Mouse (Mus musculus): ENCODE results near the gene Sult5a1.
A peak's percentile ranks its signal among the peaks of the same experiment; 100 is the strongest.
"Not testable (repeated sequence)": the region's sequence is repeated elsewhere in the genome, so short reads cannot be mapped to it uniquely, and the experiment has no call there.

Gene Sult5a1

DNA sequence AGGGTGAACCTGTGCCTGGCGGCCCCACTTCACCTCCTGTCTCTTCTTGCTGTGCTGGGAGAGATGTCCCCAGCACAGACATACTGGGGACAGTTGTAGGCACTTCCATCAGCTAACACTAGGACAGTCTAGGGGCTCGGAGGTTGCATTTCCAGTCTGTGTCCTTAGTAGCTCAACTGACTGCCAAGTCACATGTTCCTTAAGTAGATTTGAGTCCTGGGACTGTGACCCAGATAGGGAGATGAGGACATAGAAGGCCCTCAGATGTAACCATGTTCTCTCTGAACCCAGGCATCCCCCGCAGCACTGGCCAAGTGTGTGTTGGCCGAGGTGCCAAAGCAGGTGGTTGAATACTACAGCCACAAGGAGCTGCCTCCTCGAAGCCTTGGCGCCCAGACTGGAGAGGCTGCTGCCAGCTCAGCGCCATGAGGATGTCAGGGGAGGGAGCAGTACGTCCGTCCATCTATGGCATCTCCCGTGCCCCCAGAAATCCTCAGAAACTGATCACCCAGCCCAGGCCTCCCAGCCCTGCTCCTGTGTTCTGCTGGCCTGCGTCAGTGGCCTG is 23.9 kb downstream of the Sult5a1 start:
- DNase-seq, result peak; percentile 59

DNA sequence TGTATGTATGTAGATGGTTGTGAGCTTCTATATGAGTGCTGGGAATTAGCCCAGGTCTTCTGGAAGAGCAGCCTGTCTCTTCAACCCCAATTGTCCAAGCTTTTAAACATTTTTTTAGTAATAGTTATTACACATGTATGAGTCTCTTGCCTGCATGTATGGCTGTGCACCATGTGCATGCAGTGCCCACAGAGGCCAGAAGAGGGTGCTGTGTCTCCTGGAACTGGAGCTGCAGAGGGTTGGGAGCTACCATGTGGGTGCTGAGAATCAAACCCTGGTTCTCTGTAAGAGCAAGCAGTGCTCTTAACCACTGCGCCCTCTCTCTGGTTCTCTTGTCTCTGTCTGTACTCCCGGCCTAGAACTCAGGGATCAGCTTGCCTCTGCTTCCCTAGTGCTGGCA is 25.2 kb downstream of the Sult5a1 start:
- DNase-seq, result no peak

DNA sequence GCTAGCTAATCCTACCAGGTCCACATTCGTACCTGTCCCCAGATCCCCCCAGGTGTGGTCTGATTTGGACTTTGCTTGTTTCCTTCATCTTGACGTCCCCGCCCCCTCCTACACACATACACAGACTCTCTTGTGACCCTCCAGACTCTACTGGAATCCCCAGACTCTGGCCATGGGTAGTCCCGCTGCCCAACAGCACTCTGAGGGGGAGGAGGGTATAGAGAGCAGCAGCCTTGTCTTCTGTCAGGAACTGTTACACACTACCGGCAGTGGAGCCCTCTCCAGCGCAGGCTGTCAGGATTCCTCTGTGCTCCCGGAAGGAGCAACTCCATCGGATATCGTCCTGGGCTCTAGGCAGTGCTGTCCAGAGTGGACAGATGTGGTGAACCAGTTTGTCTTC is 27.1 kb downstream of the Sult5a1 start:
- no peak for DNase-seq

DNA sequence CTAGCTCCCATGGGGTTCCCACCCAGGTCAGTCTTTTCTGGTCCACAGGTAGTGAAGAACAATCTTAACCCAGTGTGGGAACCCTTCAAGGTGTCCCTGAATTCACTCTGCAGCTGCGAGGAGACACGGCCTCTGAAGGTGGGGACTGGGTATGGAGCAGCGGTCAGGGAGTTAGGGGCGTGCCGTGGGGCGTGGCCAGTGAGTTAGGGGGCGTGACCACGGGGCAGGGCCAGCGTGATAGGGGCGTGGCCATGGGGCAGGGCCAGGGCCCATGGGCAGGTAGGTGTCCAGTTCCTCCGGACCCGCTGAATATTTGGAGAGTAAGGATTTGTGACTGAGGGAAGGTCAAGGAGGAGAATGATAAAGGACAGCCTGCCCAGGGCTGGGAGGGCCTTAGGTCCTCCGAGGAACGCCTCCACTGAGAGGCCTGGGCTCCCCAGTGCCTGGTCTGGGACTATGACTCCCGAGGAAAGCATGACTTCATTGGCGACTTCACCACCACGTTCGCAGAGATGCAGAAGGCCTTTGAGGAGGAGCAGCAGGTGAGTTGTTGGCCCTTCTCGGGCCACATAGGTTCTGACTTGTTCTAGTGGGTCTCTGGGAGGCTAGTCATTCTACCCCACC is 31.8 kb downstream of the Sult5a1 start:
- DNase-seq, result peak; percentile 41

DNA sequence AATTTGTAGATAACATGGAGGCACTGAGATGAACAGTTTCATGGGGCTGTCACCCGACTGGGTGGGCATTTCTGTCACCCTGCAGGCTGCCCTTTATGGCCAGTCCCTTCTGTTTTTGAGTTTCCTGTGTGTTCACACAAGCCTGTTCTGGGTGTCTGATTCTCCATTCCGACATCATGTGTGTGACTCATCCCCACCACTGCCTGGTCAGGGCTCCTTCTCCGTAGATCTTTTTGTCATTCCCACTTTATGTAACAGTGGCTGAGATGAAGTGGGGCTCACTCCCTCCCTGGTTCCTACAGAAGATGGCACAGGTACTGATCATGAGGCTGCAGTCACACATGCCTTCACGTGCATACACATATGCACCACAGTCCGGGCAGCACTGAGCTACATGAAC is 35.4 kb downstream of the Sult5a1 start:
- no peak for DNase-seq

DNA sequence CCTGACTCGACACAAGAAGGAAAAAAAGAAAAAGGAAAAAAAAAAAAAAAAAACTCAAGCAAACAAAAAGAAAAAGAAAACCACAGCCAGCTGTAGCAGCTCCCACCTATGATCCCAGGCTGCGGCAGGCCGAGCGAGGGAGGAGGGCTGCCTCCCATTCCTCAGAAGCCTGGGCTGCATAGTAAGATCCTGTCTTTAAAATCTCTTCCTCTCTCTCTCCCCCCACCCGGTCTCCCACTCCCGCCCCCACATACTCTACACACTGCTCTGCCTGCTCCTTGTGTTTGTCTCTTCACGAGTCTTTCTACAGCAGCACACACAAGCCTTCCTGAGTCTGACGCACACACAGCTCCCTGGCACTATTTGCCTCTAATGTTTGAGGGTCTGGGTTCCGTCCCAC is 36.1 kb downstream of the Sult5a1 start:
- no peak for DNase-seq

DNA sequence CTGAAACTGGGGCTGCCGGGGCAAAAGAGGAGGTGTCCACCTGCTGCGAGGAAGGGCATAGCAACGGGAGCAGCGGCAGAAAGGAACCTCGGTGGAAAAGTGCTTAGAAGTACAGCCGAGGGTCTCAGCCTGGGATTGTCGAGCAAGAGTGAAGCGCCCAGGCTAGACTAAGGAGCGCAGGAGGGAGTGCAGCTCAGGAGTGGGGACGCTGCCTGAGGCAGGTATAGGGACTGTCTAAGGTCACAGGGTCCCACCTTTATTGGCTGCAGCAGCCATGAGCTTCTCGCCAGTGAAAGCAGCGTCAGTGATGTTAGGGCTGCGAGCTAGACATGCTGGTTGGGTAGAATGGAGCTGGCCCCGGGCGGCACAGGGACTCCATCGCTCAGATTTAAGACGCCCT is 40.4 kb downstream of the Sult5a1 start:
- no peak for DNase-seq

DNA sequence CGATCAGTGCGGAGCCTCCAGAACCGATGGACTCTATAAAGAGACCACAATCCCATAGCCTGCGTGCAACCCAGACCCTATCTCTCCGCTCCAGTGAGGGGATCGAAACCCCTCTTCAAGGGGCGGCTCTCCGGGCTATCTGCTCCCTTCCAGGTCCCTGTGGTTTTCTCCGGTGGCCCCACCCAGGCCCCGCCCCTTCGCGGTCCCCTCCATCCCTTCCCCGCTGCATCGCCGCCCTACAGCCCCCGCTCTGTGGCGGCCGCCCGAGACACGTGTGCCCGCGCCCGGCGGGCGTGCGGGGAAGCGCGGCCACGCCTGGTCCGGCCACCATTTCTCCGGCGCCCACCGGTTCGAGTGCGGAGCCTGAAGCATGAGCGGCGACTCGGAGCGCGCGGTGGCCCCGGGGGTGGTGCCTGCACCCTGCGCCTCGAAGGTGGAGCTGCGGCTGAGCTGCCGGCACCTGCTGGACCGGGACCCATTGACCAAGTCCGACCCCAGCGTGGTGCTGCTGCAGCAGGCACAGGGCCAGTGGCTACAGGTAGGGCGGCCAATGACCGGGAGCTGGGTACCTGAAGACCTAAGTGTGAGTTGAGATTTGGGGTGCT is 40.9 kb downstream of the Sult5a1 start, which contains the start of gene Cpne7:
Gene Cpne7 (plus strand): TSS at position 248 of the 605 bp plus-strand sequence.
- DNase-seq, result peak; percentile 51

DNA sequence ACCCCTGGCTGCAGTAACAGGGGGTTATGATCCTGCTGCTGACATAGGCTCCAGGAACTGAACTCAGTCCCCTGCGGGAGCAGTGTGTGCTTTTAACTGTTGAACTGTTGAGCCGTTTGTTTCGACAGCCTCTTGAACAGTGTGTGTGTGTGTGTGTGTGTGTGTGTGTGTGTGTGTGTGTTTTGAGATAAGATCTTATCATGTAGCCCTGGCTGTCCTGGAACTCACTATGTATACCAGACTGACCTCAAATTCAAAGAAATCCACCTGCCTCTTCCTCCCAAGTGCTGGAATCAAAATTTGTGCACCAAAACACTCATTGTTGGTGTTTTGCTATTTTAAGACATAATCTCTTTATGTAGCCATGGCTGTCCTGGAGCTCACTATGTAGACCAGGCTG is 43.5 kb downstream of the Sult5a1 start:
- no peak for DNase-seq

DNA sequence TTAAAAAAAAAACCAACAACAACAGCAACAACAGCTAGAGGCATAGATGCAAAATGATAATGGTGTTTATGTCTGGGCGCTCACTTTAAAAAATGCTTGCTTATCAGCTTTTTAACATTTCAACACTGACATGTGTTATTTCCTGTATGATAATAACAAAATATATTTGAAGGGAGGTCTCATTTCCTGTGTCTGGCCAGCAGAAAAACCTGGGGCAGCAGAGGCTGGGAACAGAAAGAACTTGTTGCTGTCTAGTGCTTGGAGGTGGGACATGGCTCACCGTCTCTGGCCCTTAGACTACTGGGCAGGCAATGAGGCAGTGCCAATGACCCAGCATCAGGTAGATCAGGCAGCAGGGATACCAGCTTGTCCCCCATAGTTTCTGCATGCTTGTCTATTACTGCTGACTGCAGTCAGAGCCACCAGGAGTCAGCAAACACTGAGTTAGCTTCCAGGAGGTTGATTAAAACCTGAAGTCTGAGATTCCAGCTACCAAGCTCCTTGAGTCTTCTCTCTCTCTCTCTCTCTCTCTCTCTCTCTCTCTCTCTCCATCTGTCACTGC is 44.1 kb downstream of the Sult5a1 start:
- no peak for DNase-seq

DNA sequence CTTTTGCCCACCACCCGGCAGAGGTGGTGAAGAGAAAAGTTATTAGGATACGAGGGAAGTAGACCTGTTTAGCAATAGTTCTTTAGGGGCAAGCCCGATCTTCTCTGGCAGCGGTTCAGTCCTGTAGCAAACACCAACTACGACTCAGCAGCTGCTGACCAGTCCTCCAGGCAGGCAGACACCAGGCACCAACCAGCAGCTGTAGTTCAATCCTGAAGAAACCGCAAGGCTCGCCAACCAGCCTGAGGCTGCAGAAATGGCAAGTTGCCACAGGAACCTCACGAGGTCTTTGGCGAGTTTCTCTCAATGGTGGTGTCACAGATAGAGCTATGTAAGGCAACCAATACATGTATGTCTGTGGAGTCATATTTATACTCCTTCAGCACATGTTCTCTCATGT is 45.2 kb downstream of the Sult5a1 start:
- DNase-seq, result no peak

DNA sequence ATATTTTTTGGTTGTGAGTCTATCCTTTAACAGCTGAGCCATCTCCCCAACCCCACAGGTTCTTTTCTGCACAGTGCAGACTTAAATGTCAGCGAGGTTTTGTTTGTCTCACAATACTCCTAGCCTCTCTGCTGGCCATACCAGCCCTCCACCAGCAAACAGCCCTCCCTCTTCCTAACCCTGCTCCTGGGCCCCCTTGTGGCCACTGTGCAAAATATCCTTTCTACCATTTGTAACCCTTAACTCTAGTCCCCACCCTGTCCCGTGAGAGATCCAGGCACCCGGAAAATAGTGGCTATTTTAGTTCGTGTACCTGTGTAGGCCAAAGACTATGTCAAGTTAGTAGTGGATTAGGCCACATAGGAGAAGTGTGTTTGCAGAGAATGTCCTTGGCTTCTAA is 47.5 kb downstream of the Sult5a1 start:
- DNase-seq, result peak; percentile 80

DNA sequence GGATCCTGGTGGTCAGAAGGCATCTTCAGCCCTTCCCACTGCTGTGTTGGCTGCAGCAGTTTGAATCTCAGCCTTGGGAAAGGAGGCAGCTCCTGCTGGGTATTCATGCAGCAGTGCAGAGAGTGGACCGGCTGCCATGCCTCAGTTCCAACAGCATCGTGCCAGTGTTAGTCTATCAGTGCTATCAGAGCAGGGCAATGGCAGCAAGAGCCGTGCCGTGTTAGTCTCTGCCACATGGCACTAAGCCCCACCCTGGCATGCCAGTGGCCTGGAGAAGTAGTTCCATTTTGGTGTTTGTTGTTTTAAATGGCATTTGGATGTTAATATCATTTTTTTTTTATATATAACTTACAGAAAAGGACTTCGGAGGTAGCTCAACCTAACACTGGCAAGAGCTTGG is 49.2 kb downstream of the Sult5a1 start:
- DNase-seq, result no peak

DNA sequence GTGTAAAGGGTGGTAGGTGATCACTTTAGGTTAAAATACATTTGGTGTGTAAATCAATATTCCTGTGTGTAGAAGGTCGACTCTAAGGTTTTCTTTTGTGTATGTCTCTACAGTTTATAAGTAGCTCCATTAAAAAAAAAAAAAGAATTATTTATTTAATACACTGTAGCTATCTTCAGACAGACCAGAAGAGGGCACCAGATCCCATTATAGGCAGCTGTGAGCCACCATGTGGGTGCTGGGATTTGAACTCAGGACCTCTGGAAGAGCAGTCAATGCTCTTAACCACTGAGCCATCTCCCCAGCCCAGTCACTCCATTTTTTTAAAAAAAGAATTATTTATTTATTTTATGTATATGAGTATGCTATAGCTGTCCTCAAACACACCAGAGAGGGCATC is 50.1 kb downstream of the Sult5a1 start:
- DNase-seq, result no peak

DNA sequence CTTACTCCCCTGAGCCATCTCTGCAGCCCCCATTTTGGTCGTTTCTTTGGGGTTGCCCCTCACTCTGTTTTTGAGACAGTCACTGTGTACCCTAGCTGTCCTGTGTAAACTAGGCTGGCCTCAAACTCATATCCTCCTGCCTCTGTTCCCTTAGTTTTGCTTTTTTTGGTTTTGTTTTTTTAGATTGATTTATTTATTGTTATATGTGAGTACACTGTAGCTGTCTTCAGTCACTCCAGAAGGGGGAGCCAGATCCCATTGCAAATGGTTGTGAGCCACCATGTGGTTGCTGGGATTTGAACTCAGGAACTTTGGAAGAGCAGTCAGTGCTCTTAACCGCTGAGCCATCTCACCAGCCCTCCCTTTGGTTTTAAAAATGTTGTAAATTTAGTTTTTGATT is 51.6 kb downstream of the Sult5a1 start:
- peak; percentile 44 for DNase-seq

DNA sequence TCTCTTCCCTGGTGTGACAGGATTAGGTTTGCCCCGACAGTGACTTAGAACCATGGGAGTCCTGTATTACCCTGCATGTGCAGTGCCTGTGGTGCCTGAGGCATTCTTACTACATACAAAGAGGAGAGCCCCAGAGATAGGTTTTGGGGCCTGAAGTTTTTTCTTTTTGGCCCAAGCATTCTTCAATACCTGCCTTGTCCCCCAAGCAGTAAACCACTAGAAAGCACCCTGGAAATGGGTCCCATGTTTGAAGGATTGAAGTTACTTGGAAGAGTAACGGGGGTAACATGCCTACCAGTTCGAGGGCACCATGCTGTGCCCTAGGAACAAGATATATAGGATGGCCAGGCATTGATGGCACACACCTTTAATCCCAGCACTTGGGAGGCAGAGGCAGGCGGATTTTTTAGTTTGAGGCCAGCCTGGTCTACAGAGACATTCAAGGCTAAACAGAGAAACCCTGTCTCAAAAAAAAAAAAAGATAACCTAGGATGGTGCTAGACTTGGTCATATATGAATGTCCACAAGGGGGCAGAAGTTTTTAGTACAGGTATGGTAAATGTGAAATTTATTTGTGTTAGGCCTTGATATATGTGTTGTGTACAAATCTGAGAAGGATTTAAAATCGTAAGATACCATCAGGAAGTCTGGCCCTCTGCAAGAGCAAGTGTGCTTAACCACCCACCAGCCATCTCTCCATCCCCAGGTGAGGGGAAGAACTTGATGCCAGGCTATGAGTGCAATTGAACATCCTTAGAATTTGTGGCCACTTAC is 52.4 kb downstream of the Sult5a1 start:
- DNase-seq, result peak; percentile 63

DNA sequence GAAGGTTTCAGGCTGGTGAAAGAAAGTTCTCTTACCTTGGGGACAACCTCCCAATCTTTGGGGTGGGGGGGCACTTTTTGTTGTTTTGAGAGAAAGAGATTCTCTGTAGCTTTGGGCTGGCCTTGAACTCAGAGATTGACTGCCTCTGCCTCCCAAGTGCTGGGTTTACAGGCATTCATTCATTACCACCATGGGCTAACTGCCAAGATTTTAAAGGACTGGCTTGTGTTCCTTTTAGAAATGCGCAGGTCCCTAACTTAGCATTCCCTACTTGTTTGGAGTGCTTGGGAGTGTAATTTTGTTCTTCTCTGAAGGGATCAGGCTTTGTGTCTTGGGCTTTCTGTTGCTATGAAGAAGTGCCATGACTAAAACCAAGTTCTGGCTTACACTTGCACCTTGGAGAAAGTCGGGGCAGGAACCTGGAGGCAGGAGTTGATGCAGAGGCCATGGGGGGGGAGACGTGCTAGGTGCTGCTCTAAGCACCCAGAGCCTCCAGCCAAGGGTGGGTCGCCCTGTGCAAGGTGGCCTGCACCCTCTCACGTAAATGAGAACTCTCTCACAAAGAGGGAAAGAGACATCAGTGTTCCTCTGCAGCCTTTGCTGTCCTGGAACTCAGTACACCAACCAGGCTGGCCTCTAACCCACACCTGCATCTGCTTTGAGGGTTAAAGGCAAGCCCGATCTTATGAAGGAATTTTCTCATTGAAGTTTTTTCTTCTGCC is 53.9 kb downstream of the Sult5a1 start:
- DNase-seq, result no peak

DNA sequence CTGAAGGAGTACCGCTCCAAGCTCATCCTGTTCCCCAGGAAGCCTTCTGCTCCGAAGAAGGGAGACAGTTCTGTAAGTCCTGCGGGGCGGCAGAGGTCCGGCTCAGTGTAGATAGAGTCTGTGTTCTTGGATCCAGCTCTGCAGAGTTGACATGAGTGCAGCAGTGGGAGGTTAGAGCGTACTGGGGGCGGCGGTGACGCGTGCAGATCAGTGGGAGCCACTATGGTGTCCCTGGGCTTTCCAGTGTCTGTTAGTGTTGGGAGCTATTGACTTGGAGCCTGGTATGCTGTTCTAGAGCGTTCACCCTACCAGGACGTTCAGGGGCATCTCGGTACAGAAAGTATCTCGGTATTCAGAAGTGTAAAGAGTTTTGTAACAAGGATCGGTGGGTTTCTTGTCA is 54.8 kb downstream of the Sult5a1 start:
- DNase-seq, result no peak

DNA sequence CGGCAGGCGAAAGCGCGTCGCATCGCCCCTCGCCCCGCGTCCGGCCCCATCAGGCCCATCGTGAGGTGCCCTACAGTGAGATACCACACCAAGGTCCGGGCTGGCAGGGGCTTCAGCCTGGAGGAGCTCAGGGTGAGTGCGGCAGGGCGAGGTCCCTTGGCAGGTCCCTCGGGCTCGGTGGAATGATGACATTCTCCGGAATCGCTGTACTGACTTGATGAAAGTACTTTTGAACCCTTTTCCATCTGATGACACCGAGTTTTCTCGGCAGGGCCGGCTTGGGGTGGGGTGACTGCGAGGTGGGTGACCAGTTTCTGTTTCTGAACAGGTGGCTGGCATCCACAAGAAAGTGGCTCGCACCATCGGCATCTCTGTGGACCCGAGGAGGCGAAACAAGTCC is 55.3 kb downstream of the Sult5a1 start:
- DNase-seq, result not testable (repeated sequence)

DNA sequence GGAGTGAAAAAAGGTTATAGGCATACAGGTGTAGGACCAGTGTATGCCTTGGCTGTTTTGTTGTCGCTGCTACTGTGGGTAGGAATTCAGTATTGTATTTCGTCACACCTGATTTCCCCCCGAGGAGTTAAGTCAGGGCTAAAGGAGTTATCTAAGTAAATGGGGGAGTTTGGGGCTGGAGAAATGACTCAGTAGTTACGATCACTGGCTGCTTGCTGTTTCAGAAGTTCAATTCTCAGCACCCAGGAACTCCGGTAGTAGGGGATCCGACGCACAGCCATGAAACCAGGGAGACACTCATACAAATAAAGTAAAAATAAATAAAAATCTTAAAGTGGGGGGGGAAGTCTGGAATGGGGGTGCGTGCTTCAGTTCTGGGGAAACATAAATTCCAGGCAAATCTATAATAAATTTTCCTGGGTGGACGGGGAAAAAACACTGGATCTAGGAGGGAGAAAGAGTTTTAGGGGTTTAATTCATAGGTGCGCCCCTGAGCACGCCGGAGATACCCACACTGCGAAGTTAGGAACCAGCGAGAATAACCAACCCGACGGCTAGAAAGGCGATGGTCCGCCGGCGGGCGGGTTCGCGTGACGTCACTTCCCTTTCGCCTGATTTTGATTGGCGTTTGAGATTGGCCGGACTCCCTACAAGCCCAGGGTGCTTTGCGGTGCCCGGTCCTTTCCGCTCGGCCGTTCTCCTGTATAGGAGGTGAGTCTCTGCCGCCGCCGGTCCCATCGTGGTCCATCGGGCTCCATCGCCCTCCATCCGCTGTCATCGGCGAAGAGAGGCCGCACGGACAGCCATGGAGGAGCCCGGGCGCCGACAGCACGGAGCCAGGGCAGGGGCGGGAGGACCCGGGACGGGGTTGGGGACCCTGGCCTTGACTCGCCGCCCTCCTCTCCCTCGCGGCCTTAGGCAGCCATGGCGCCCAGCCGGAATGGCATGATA is 56.1 kb downstream of the Sult5a1 start, which contains the start of gene Rpl13:
Gene Rpl13 (plus strand): TSS at position 616 of the 951 bp plus-strand sequence.
- peak; percentile 97 for DNase-seq

DNA sequence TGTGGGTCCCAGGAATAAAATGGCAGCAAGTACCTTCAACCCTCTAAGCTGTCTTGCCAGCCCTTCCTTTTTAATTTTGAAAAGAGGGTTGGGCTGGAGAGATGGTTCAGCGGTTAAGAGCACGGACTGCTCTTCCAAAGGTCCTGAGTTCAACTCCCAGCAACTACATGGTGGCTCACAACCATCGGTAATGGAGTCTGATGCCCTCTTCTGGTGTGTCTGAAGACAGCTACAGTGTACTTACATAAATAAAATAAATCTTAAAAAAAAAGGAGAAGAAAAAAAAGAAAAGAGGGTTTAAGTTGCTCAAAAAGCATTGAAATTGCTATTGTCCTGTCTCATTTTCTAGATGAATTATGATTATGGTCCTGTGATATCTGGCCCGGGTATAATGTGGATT is 56.9 kb downstream of the Sult5a1 start:
- no peak for DNase-seq

DNA sequence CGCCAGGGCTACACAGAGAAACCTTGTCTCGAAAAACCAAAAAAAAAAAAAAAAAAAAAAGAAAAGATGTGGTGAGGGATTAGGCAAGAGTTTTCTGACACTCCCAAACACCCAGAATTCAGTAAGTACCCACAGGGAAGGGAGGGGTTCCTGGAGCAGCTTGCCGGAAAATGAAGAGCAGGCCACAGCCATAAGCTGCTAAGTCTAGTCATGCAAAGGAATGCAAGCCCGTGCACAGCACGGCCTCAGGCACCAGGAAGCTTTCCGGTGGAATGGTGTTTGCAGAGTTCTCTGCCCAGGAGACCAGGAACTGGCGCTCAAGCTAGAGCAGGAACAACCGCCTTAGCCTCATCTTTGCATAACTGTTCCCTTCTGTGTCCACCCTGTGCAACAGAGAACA is 57.8 kb downstream of the Sult5a1 start:
- no peak for DNase-seq

All from retina, postnatal 1 day (tissue).